Mouse (Mus musculus) CD4-positive, CD25-positive, alpha-beta regulatory T cell, adult 4 months (primary cell): Measurements from ENCODE around the gene Nav3. TPM values are rescaled to one million over a fixed set of nuclear protein-coding genes. Genes with fewer than 3 reads are reported as not detected.
"Not testable (repeated sequence)": the region's sequence is repeated elsewhere in the genome, so short reads cannot be mapped to it uniquely, and the experiment has no call there.

Source experiments
- ATAC-seq: one replicate; pipeline ENCODE4 v1.8.0; 2017
- polyA plus RNA-seq, 2 experiments: library from polyadenylated mRNA; unstranded; fragments of 100-300 nt; shearing (Covaris generic); gene quantifications; one replicate each; pipeline ENCODE4 v1.2.1; 2017

Gene Nav3
- polyA plus RNA-seq, 2 experiments from 2014 or later: 0.05 TPM; not detected in 1

GRCm38 (mm10) chr10:110034582-110035099 lies 421.4 kb downstream of the Nav3 start:
- ATAC-seq: no peak

GRCm38 (mm10) chr10:110024897-110025296 lies 431.1 kb downstream of the Nav3 start:
- not testable (repeated sequence) for ATAC-seq

DNA sequence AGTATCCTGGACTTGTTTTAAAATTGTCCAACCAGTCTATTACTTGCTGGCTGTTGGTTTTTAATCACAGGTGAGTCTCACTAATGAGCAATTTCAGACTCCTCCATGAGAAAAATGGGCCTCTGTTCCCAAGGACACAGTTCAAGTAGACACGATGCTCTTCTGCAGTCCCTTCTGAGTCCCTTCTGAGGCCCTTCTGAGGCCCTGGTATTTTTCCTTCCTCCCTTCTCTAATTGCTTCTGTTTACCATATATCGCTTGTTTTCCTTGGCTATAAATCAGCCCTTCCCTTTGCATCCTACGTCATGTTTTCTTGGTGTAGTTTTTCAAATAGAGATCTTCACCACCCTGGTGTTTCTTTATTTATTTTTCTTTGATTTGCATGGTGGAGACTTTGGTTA lies 433.9 kb downstream of the Nav3 start:
- ATAC-seq: no peak

DNA sequence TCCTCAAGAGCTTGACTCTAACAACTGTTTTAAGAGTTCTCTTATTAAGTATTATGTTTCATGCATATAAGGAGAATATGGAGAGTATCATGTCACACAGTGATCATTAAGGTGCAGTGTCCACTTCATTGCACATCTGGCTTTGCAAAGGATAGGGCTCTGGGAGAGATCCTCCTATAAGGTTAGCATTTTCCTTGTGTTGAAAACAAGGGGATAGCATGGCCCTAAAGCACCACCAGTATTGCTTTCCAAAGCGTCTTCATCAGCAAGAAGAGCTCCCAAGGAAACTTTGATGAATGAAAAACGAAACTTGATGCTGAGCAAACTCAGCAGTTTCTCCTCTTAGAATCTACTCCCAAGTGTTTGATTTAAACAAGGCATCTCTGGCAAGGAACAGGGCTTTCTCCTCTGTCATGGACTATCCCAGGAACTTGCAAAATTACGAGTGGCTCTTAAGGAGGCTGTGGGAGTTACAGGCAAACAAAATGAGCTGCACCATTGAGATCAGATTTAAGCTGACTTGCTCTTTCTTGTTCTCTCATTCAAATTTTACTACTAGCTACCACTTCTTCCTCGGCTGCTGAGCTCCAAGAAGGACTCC lies 436.6 kb downstream of the Nav3 start:
- ATAC-seq: no peak

- not testable (repeated sequence) for ATAC-seq
Measured at GRCm38 (mm10) chr10:110001328-110001727, 454.7 kb downstream of the Nav3 start.

DNA sequence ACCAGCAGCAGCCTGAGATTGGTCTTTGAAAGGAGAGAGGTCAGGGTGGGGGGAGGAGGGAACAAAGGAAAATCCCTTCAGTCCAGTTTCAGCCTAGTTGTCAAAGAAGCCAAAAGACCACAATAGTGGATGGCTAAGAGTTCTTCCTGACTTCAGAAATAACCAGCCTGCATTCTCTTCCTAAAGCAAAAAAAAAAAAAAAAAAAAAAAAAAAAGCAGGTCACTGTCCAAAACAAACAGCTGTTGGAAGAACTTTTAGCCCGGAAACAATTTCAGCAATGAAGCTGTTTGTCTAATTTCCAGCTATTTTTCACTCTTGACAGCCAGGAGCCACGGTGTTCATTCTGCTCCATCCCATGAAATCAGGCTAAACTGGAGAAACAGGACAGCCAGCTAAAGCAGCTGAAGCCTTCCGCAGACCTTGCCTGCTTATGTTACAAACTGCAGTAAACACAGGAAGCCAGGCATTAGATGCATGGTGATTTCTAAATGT lies 455.2 kb downstream of the Nav3 start:
- no peak for ATAC-seq

DNA sequence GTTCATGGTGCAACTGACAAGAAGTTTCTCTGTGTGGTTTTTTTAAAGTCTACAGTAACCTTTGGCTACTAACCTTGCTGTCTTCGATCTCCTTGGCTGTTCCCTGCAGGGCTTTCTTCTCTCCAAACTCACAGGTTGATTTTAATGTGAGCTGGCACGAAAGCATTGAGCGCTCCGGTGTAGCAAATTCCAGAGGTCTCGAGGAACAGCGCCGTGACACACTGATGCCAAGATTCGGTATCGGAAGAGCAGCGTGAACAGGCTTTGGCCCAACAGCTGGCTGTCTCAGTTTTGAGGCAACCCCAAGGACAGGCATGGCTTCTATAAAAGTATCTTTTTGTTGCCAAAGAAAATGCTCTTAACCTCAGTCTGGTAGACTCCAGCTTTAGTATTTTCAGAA lies 456.1 kb downstream of the Nav3 start:
- ATAC-seq: no peak

DNA sequence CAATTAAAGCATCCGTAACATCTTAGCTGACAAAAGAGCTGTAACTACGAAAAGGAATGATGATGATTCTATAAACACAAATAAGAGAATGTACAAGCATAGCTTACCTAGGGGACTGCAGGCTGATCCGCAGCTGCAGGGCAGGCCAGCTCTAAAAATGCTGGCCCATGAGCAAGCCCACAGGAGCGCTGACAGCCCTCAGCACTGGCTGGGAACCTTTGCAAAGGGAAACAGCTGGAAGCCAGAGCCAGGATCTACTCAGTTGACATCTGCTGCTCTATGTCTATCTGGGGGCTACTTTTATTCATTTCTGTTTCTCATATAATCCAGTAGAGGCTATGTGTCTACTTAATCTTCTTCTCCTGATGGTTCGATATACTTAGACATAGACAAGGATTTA lies 461.7 kb downstream of the Nav3 start:
- no peak for ATAC-seq

DNA sequence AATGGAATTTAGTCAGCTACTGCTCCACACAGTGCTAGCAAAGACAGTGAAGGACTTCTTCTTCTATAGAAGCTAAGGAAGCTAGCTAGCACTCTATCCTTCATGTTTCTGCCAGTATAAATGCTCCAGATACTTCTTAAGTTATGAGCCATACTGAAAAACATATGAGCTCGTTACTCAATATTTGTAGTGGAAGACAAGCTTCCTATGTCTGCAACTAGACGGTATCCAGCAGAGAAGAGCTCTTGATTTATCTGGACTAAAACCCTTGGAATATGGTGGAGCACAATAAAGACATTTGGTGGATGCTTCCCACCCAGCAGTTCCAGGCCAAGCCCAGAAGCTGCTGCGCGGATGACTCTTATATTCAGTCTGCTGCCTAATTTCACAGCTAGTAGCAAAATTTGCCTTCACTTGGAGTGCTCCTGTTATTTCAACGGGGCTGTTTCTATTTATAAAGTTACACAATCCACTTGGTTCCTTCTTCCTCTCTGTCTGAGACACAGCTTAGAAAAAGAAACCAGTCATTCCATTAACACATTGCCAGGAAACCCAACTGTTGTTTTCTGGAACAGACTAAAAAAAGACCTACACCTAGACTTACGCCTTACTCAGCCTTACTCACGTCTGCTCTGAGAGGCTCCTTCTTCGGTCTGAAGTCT lies 470.0 kb downstream of the Nav3 start:
- ATAC-seq: no peak

DNA sequence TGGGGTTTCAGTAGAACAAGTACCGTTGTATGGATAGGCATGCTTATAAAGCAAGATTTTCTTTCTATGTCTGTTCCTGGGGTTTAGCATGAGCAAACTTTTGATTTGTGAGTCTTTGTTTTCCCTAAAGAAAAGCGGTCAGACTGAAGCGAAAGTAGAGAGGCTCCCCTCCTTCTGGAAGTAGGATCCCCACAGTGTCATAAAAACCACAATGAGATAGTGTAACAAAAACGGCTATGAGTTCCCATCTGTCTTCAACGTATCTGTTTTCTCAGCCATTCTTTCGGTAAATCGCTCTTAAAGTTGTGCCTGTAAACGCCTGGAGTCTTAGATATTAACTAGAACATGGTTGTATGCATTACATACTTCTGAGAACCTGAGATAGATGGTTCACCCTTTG lies 479.7 kb downstream of the Nav3 start:
- no peak for ATAC-seq

- ATAC-seq: no peak
Measured at GRCm38 (mm10) chr10:109974177-109974576, 481.8 kb downstream of the Nav3 start.

- no peak for ATAC-seq
Measured at GRCm38 (mm10) chr10:109973483-109973882, 482.5 kb downstream of the Nav3 start.

GRCm38 (mm10) chr10:109950296-109950695 lies 505.7 kb downstream of the Nav3 start:
- no peak for ATAC-seq

GRCm38 (mm10) chr10:109929319-109929622 lies 526.7 kb downstream of the Nav3 start:
- no peak for ATAC-seq

GRCm38 (mm10) chr10:109928547-109929318 lies 527.3 kb downstream of the Nav3 start:
- no peak for ATAC-seq

GRCm38 (mm10) chr10:109926149-109926548 lies 529.9 kb downstream of the Nav3 start:
- no peak for ATAC-seq

DNA sequence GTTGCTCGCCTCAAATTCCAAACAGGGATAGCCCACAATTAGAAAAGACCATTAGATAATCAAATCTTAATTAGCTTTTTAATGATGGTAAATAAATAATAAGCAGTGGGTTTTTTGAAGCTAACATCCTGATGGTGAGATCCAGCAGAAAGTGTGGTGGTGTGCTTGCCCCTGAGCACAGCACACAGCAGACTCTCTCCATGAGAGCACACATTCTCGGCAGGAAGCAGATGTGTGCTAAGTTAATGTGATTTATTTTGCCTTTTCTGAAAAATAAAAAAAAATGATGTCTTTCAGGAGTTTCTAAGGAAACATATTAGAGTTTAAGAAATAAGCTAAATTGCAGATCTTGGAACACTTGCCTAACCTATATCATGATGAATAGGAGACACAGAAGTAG lies 531.9 kb downstream of the Nav3 start:
- ATAC-seq: no peak

DNA sequence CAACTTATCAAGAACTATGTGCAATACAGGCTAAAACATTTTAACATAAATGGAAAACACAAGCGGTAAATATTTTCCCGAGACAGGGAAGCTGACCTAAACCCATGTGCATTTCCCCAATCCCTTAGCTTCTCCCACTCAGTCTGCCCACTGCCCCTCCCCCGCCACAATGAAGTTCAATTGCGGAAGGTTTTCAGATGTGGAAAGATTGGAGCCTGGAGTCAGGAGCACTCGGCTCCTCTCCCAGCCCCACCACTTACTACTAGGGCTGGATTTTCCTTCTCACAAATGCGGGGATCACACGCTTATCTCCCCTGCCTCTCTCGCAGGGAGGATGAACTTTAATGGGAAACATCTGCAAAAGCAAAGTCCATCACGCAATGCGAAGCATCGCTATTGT lies 534.6 kb downstream of the Nav3 start:
- ATAC-seq: no peak

- no peak for ATAC-seq
Measured at GRCm38 (mm10) chr10:109920607-109921187, 535.3 kb downstream of the Nav3 start.

DNA sequence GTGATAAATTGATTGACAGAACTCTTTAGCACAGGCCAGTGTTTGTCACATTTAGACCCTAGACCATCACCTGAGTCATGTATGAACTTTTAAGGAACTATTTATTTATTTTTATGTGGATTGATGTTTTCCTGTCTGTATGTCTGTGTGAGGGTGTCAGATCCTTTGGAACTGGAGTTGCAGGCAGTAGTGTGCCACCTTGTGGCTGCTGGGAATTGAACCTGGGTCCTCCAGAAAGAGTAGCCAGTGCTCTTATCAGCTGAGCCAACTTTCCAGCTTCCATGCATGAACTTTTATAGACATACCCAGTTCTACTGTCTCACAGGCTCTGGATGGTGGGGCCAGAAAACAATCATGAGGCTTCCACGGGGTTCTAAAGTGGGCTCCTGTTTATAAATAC lies 536.5 kb downstream of the Nav3 start:
- ATAC-seq: no peak

GRCm38 (mm10) chr10:109907206-109907605 lies 548.8 kb downstream of the Nav3 start:
- no peak for ATAC-seq

DNA sequence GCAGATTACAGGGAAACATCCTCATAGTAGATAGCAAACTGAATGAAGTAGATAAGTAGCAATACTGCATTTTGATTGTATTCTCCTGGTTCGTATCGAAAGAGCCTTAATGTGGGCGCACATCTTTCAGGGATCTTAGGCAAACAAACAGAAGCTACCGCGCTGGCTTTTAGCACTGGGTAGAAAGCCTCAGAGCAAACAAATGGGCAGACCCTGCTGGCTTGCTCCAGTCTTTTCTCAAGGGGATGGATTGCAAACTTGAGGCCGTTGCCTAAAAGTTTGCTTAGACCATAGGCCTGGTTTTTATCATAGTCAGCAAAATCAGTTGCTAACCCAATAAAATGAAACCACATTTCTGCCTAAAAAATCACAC lies 549.6 kb downstream of the Nav3 start:
- ATAC-seq: no peak

DNA sequence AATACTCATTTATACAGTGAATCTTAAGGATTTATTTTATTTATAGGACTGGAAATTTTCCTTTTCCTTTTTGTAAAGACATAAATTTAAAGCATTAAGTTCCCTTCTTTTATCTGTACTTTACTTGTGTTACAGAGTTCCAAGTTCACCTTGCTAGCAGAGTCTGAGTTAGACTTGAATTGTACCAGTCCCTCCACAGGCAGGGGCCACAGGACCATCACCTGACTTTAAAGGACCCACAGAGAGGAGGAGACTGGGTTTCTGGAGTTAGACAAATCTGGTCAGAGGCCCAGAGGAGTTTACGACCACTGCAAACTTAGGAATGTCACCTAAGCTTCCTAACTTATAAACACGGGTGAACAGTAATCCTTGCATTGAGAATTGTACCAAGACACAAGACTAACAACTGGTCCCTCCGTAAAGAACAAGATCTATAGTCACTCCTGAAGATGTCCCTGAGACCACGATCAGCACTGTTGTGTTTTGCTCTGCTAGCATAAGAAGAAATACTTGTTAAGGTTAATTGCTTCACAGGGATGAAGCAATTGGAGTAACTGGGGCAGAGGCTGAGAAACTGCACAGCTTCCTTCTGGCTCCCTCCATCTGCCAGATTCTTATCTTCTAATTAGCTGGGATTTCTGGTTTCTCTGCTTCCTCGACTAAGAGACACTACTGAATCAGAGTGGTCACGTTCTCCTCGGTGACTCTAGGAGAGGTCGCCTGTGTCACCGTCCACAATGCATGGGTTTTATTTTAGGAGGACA lies 550.2 kb downstream of the Nav3 start:
- ATAC-seq: no peak
